In the genomic region with DNA sequence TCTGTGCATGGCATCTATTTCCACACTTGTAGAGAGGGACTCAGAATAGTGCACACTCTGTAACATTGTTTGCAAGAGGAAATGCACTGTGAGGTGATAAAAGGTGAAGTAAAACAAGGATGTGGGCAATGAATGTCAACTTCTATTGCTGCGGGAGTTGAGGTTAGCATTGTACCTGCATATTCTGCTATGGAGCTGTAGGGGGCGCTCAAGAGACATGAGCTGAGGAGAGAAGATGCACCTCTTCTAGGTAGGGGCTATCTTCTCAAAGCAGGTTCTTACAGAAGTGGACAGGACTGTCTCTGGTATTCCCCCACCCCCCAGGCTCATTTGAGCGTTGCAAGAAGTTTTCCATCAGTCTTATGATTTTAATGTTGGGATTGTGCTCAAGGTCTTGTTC, we compare ENCODE assay signal across 14 mouse cellular contexts. TPM values are rescaled to one million over a fixed set of nuclear protein-coding genes. Genes with fewer than 3 reads are reported as not detected.
DNase-seq lines count a peak whose midpoint lies in the region; TF ChIP-seq lines count a peak whose summit lies in the region.
"Had no signal": no experiment of that assay in that cellular context is flagged by ENCODE, and none has a peak within 500 bp of the region (broad histone marks: within the 10 kb centered on the region; RNA-seq: fewer than 3 reads in every experiment).

No protein-coding gene starts in this region.

- H3K27ac ChIP-seq in layer of hippocampus, adult 2 months, result no peak overlapping the region
- no peak overlapping the region for H3K27ac ChIP-seq in bone marrow, adult 2 months (ENCODE audit: control insufficient read depth, insufficient read depth, low read depth, low read length, poor library complexity)
- H3K27ac ChIP-seq: limb, embryonic 15.5 days had no signal

- no peaks in the 10 kb centered on the region for H3K4me1 ChIP-seq in bone marrow, adult 2 months (ENCODE audit: control insufficient read depth, insufficient read depth, low read length)

- peak; percentile 53 to 59 for DNase-seq in cerebellum, postnatal 10 days
- no peak for DNase-seq in cerebellum, postnatal 4 days (ENCODE audit: low spot score in 2 of 2)
- no peak for DNase-seq in layer of hippocampus, adult 2 months (ENCODE audit: low spot score in 2 of 2)
- DNase-seq in layer of hippocampus, adult 11-12 months (ENCODE audit: low spot score), result no peak
- peak; percentile 28 for DNase-seq in 3T3-L1 (ENCODE audit: low read depth, low spot score)
- no peak for DNase-seq in spleen, postnatal 36 days (ENCODE audit: low spot score in 2 of 2)
- no peak for DNase-seq in cerebellum, adult 11 months
- DNase-seq: B cell, adult 2 months; cerebellum, adult 2 months; gastrocnemius, postnatal 36 days had no signal

- no peak for TF ChIP-seq POLR2A in bone marrow, adult 2 months (IDR thresholded peaks at IDR 0.05; ENCODE audit: borderline replicate concordance, control insufficient read depth, low read depth, low read length)

- 37% methylated on average over 3 of the region's 3 CpGs for WGBS in bone marrow, adult 2 months

- peak; percentile 84 for TF ChIP-seq CTCF in layer of hippocampus, adult 2 months (conservative IDR thresholded peaks at IDR 0.05)
- 0 out of 2 replicates have a peak, but pooled peaks have one; percentile 9 for TF ChIP-seq CTCF in bone marrow, adult 2 months (IDR thresholded peaks at IDR 0.05; ENCODE audit: control insufficient read depth, insufficient read depth, low read length)

- no peak overlapping the region for H3K4me3 ChIP-seq in layer of hippocampus, adult 2 months
- H3K4me3 ChIP-seq in bone marrow, adult 2 months (replicated peaks; ENCODE audit: control insufficient read depth, low read depth, low read length), result no peak overlapping the region
- H3K4me3 ChIP-seq: limb, embryonic 15.5 days had no signal

RNA-seq across cellular contexts. Expression of gene Adamtsl3, which starts 3.7 kb away (rescaled TPM):
- total RNA-seq in layer of hippocampus, adult 2 months (2021), result 1 to 10 TPM; 1.4 to 1.7 TPM
- polyA plus RNA-seq in bone marrow, adult 2 months (2011; ENCODE audit: insufficient read depth, insufficient read length, low replicate concordance, missing spikeins), result 0.20 TPM in 1 of 2 replicates, not detected in the other
- total RNA-seq: neutrophil, adult 5-6 weeks had no signal
- polyA plus RNA-seq: midbrain, embryonic 11.5 days had no signal

Comparison
In these comparisons a context has a peak if more than half of its experiments do, and no peak if none do; other contexts are left out.
1. DNase-seq: peak in cerebellum, postnatal 10 days (2 of 2) and 3T3-L1 (single experiment); none in cerebellum, postnatal 4 days (0 of 2), layer of hippocampus, adult 2 months (0 of 2), layer of hippocampus, adult 11-12 months (single experiment), spleen, postnatal 36 days (0 of 2) and cerebellum, adult 11 months (single experiment).